Mouse (Mus musculus) megakaryocyte-erythroid progenitor cell, adult 5-6 weeks (primary cell): ENCODE data around the gene Iapp. TPM values are rescaled to one million over a fixed set of nuclear protein-coding genes. Genes with fewer than 3 reads are reported as not detected.
"Not testable (repeated sequence)": the region's sequence is repeated elsewhere in the genome, so short reads cannot be mapped to it uniquely, and the experiment has no call there.

Source experiments
- ATAC-seq: replicated peaks from 2 replicates; pipeline ENCODE4 v1.8.0; 2016; ENCODE audit warnings: mild to moderate bottlenecking, inconsistent platforms; ENCODE audit not compliant: severe bottlenecking, poor library complexity, low FRiP score, low TSS enrichment
- total RNA-seq, 2 experiments: library from RNA; stranded (forward) in 1 of 2; stranded (reverse) in 1 of 2; fragments of 200-1000, 215-1000 nt in 1 of 2; fragments of >200 nt in 1 of 2; fragmentation: Nextera tagmentation in 1 of 2; gene quantifications; 2 replicates each; pipeline ENCODE4 v1.2.3; 2014 to 2017

Iapp gene
- total RNA-seq (2014; fragmentation: Nextera tagmentation) (not detected in 2 replicates), total RNA-seq (2017) (not detected in 2 replicates)

DNA sequence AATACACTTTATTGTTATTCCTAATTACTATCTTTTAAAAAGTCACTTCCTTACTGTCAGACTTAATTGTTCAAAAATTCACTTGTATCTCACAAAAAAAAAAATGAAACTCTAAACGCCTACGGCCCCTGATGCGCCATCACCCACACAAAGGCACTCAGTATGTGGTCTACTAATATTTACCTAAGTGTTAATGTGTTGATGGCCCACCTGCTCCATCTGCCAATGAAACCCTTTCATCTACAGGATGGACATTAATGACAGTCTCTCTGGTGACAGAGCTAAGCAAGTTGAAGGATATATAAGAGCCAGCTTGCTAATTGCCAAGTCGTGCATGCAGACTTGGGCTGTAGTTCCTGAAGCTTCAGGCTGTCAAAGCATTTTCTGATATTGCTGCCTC lies at the start of gene Iapp:
Gene Iapp (plus strand): TSS at position 326 of the 400 bp plus-strand sequence.
- no peak for ATAC-seq

DNA sequence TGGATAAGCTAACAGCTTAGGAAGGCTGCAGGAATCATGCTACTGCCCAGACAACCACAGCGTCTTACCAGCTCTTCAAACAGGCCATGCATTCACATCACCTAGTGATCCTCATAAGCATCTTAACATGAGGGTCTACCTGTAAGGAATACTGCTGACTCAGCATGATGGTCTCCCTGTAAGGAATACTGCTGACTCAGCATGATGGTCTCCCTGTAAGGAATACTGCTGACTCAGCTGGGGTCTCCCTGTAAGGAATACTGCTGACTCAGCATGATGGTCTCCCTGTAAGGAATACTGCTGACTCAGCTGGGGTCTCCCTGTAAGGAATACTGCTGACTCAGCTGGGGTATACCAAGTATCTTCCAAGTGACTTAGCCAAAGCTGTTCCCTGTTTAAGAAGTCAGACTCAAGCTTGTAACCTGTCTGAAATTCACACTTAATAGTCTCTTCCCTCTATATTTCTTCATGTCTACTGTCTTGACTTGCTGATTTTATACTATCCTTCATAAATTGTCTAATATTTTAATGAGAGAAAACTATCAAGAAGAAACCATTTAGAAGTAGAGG lies 47.4 kb upstream of the Iapp start:
- not testable (repeated sequence) for ATAC-seq

DNA sequence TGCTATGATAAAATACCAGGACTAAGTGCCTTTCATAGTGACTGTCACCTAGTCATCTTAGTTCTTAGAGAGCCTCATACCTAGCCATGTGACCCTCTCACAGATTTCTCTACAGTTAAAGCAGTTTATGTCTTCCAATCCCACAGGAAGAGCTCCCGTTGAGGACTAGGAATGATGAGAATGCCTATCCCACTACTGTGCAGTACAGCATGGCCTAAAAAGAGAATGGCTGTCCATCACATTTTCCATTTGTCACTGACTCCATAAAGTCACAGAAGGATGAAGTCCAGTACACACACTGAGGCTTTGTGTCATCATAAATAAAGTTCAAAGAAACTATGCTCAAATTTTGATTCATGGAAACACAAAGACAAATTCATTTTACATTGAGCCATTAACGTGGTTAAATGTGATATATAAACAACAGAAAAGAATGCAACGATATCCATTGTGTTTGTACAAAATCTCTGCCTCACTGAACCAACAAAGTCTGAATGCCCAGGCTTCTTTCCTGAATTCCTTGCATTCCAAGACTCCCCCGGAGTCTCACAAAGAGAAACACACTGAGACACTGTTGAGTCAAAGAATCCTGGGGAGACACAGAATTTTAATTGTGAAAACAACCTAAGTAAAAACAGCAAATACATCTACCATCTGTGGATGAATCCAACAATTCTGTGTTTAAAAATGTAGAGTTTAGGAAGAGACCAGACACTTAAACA lies 22.3 kb upstream of the Iapp start:
- no peak for ATAC-seq

DNA sequence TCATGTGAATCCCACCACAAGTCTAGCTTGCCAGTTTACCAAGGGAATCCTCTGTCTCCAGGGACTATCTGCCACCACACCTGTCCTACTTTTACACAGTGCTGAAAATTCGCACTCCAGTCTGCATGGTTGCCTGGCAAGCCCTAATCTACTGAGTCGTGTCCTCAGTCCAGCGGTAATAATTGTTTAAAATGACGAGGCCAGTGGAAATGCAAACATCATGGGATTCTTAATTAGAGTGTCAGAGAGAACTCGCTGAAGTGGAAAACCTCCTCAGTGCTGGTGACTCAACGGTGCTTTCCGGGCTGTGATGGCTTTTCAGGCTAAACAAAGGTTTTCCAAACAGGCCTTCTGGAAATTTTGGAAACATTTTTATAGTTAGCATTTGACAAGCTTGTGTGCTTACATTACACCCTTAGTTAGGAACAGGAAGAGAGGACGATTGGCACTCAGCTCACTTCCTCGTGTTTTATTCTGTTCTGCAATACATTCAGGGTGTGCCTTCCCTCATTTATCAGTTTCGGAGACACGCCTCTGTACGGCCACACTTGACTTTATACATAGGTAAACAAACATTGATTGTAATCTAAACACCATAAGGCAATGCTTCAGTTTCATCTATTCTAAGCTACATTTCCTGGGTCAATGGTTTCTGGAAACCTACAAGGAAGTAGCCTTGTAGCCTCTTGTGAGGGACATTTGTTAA lies 8.7 kb upstream of the Iapp start:
- no peak for ATAC-seq

DNA sequence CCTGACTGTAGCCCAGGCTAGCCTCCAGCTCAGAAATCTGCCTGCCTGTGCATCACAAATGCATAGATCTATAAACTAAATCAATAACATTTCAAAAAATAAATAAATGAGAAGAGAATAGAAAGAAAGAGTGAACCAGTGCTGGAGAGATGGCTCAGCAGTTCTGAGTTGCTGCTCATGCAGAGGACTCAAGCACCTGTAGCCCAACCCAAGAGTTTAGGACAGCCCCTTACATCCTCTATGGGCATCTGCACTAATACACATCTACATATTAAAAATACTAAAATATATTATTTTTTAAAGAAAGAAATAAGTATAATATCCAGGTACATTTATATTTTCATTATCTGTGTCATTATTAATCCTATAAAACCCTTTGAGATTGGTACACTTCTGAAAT lies 6.9 kb downstream of the Iapp start:
- no peak for ATAC-seq

DNA sequence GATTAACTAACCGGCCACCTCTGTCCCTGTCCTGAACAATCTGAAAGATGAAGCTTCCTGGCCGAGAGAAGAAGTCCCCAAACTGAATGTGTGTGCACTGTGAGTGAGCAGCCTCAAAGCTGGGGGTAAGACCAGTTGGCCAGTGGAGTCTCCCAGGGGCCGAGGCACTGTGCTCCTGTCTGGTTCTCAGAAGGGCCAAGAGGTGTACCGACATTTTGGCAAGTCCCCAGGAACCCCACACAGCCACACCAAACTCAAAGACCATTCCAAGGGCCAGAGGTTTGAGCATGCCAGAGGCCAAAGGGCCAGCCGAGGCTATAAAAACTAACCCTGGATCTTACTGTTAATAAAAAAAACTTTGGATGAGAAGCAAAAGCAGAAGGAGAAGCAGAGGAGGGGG lies 16.1 kb downstream of the Iapp start:
- ATAC-seq: no peak

DNA sequence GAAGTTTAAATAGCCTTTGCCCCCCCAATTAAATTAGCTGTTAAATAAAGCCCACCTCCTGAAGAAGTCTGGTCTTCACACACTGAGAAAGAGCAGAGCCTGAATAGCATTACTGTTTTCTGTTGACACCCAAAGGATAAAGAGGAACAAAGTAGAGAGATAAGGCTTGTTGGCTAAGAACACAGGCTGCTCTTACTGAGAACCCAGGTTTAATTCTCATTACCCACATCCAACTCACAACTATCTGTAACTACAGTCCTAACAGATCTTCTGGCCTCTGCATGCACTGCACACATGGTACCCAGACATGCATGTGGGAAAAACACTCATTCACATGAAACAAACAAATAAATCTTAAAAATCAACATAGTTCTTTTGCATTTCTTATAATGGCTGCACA lies 18.9 kb downstream of the Iapp start:
- ATAC-seq: no peak

DNA sequence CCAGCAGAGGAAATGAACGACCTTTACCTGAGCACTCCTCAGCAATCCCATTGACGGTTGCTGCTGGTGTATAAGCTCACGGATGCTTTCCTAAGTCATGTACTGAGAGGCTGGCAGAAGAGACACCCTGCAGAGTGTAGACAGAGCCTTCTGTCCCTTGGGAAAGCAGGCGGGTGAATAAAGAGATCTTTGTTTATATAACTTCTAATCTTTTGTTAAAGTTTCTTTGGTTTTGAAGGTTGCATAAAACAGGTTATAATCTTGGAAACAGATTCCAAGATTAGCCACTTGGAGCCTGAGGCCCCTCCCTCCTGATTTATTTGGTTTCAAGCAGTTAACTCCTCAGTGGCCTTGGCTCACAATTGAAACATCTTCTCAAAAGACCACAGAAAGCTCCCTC lies 24.7 kb downstream of the Iapp start, which contains the start of gene Slco1a5:
Gene Slco1a5 (minus strand): TSS at position 101 of the 400 bp plus-strand sequence.
- no peak for ATAC-seq

DNA sequence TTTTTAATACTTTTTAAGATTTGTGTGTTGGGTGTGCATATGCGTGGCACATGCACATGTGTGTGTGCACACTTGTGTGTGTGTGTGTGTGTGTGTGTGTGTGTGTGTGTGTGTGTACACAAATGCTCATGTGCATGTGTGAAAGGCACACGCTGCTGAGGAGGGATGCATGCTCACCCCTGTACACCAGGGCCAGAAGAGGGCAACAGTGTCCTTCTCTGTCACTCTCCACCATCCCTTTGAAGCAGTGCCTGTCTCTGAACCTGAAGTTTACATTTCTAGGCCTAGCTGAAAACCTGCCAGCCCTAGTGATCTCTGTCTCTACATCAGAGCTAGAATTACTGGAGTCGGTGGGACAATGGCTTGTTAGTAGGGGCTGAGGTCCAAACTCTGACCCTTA lies 28.4 kb downstream of the Iapp start:
- peak; percentile 45; the same call in 1 of the 2 replicates for ATAC-seq

DNA sequence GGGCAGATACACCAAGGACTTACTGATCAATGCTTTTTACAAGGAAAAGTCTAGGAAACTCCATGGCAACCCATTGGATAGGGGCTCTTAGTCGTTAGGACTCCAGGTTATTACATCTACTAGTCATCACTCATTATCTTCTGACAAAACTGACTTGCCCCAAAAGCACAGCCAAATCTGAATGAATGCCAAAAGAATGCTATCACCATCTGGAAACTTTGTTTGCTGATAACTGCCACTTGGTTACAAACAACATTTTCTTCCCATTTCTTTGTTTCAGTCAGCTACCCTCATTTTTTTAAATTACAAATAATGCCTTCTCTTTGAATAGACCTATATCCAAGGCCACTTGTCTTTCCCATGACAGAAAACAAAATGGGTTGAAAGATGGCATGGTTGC lies 31.0 kb downstream of the Iapp start:
- ATAC-seq: no peak

DNA sequence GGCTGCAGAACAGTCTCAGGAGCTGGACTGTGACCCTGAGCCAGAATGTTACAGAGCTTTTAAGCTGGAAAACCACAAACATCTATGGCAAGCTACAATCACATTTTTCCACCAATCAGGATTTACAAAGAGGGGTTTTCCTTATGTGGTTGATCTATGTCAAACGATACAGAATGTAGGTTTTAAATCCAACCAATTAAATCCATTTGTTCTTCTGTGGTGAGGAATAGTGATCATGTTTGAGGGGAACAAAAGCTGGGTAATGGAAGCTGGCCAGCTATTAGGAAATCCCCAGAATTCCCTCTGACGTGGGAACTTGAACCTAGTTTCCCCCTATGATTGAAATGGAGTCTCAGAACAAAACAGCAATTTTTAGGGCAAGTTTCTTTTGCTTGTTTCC lies 40.7 kb downstream of the Iapp start:
- no peak for ATAC-seq

DNA sequence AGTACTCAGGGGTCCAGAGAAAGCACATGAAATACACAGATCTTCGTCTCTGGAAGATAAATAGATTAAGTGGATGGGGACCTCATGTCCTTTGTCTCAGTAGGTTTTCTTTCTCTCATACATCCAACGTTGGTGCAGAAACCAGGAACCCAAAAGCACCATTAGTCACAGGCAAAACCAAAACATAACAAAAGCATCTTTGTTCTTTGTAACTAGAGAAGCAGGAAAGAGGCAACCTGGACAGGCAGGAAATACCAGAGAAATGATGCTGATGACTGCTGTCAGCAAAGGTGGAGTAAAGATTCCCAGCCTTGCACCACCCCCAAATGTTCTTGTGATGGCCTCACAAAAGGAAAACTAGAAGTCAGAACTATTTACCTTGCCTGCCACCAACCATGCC lies 41.4 kb downstream of the Iapp start:
- no peak for ATAC-seq

DNA sequence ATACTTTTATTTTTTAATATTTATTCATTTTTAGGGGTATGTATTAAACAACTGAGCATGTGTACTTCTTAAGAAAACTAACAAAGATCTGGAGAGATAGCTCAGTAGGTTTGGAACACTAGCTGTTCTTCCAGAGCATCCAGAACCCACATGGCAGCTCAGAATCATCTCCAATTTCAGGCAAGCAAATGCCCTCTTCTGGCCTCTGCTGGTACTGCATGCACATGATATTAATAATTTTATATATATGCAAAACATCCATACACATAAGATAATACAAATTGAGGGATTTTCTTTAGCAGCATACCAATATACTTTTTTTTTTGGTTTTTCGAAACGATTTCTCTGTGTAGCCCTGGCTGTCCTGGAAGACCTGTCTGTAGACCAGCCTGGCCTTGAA lies 45.3 kb downstream of the Iapp start:
- no peak for ATAC-seq

DNA sequence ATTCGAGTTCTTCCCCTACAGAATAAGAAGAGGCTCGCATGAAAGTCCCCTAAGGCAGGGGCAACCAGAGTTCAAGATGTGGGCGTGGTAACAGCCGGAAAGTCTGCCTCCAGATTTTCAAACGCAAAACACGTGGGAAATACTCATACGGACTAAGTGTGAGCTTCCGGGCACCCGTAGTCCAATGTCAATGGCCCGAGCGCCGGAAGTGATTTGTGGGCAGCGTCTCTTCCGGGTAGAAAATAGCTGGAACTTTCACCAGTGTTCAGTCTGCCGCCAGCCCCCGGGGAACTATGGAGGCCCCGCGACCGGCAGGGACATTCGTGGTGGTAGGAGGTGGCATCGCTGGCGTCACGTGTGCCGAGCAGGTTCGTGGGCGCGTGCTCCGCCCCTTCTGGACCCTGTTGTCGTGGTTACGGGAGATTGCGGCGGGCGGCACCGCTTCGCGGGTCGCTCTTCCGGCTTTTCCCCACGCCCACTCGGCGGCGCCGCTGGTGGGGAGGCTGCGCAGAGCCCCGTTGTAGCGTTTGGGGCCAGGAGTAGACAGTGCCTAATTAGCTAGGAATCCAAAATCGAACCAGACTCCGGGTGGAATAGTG lies 47.3 kb downstream of the Iapp start, which contains the start of gene Pyroxd1:
Gene Pyroxd1 (plus strand): TSS at position 215 of the 599 bp plus-strand sequence.
- peak; percentile 93 for ATAC-seq

DNA sequence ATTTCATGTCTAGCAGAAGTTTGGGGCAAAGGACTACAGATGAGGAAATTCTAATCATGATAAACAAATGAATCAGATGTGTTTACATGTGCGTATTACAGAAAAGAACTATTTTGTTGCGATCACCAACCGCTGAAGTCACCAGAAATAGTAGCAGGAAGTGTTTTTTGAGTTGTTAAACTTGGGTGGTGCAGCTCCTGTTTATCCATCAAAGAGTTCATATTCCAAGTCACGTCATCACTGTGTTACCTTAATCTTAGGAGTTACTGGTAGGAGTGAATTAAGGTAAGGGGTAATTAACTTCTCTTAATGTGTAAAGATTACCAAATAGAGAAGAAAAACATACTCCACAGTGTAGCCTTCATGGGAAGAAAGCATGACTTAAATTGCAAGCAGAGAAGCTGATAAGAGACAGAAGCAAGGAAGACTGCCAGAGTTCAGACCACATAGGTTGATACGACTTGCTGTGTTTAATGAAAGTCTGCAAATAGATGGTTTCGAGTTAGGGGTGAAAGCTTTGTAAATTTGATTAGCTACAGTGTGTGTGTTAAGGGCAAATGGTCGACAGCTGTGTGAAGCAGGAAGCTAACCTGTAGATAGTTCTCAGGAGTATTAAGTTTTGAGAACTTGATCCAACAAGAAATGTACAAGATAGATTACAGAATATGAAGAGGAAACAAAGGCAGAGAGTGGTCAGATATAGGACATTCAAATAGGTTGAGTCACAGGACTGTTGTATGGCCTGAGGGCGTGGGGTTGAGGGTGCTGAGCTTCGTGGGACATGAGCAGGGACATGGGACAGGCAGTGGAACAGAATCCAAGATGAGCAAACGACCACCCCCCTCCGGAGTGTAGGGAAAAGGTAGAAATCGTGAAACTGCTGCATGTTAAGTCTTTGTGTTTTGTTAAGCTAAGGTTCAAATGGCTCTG lies 48.2 kb downstream of the Iapp start:
- peak; percentile 31 for ATAC-seq

DNA sequence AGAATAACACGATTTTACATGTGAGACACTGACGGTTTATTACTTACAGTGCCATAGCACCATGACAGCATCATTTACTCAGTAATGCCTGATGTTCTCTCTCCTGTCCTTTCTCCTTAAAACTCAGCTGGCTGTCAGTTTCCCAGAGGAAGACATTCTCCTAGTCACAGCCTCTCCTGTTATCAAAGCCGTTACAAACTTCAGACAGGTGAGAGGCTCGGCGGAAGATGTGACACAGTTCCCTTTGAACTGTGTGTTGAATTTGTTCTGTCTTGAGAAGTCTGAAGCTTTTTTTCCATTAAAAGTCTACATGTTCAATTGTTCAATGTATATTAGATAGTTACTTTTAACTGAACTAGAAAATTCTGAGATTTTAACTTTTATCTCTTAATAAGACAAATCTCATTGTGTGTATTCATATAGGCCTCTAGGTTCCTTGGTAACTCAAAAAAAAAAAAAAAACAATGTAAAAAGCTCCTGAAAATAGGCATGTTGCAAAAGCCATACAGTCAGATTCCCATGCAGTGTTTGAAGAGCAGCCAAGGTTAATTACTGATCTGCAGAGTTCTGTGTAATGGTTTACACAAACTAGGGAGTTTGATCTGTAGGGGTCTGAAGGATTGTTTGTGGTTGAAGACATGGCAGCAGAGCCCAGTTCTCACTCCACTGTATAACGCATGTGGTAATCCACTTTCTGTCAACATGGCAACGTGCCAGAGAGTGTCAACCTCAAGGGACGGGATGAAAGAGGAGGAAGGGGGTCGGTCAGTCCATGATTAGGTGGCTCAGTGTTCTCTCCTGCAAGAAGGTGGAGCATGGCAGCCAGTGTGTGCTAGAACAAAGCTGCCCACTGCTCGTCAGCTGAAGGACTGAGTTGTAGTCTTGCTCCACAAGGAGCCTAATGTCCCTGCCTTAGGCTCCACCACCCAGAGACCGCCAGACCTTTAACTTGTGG lies 49.5 kb downstream of the Iapp start:
- no peak for ATAC-seq

DNA sequence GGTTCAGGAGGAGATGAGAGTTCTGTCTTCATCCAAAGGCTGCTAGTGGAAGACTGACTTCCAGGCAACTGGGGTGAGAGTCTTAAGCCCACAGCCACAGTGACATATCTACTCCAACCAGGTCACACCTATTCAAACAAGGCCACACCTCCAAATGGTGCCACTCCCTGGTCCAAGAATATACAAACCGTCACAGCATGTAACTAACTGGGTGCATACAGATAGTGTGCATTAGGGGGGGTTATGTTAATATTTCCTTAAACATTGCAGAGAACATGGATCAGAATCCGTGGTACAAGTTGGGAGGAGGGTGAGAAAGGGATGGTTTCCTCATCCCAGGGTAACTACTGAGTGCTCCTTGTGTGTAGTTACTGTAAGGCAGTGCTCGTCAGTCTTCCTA lies 53.9 kb downstream of the Iapp start:
- ATAC-seq: peak; percentile 51; the same call in 1 of the 2 replicates
